Mouse (Mus musculus) kidney, adult 2 months (tissue): ENCODE data around the gene Rnf145.

ENCODE experiments used
- CTCF ChIP-seq: fragments of 200-500 bp; conservative IDR thresholded peaks from 2 replicates; pipeline ENCODE4 v1.5.1; 2011; ENCODE audit warnings: low read depth, mild to moderate bottlenecking, control low read depth, low read length, moderate library complexity, mixed read lengths; ENCODE audit not compliant: insufficient read depth, insufficient read length
- POLR2A ChIP-seq: fragments of 200-500 bp; IDR thresholded peaks from one replicate; pipeline ENCODE4 v1.6.1; 2011; ENCODE audit warnings: low read depth, low read length, control low read depth

GRCm38 (mm10) chr11:44525765-44526164 is 7.0 kb downstream of the Rnf145 start:
- TF ChIP-seq POLR2A (no peak), CTCF (no peak)
